Mouse (Mus musculus) megakaryocyte, embryonic 14.5 days (primary cell): ENCODE results near the gene Trmt2b.

Source experiments
- FLI1 ChIP-seq: IDR thresholded peaks from 2 replicates; pipeline ENCODE4 v1.6.1; 2012; ENCODE audit warnings: low read length, inconsistent platforms, mixed read lengths
- GATA1 ChIP-seq: IDR thresholded peaks from 3 replicates; pipeline ENCODE4 v1.6.1; 2012; ENCODE audit warnings: mixed read lengths, low read length, inconsistent platforms, borderline replicate concordance

- TF ChIP-seq GATA1 = no peak
- no peak for TF ChIP-seq FLI1
Measured at GRCm38 (mm10) chrX:134285102-134285501, 8.3 kb upstream of the Trmt2b start.
